Mouse (Mus musculus) G1E (cell line): Measurements from ENCODE around the gene Mtus2. TPM values are rescaled to one million over a fixed set of nuclear protein-coding genes. Genes with fewer than 3 reads are reported as not detected.

Experiments
- ATAC-seq: 2 replicates; pipeline ENCODE4 v1.8.0; 2016; ENCODE audit warnings: mild to moderate bottlenecking; ENCODE audit not compliant: insufficient number of reproducible peaks, poor library complexity, low FRiP score, severe bottlenecking; ENCODE audit errors: extremely low read depth
- DNase-seq: peaks from one replicate; pipeline ENCODE4 v3.0.0; 2012; ENCODE audit warnings: low spot score
- H3K27me3 ChIP-seq: 2 replicates; pipeline ENCODE4 v1.6.1; 2012; ENCODE audit warnings: mild to moderate bottlenecking, low read length, inconsistent platforms; ENCODE audit not compliant: insufficient read depth
- H3K36me3 ChIP-seq: replicated peaks from 2 replicates; pipeline ENCODE3; 2012; ENCODE audit warnings: mild to moderate bottlenecking, inconsistent platforms
- H3K4me1 ChIP-seq: 2 replicates; pipeline ENCODE4 v1.6.1; 2012; ENCODE audit warnings: low read depth, low read length, inconsistent platforms, mixed read lengths; ENCODE audit not compliant: insufficient read depth
- H3K4me3 ChIP-seq: 2 replicates; pipeline ENCODE4 v1.5.1; 2012; ENCODE audit warnings: low read depth, mild to moderate bottlenecking, inconsistent platforms, low read length, moderate library complexity, mixed read lengths
- H3K9me3 ChIP-seq: replicated peaks from 2 replicates; pipeline ENCODE4 v1.6.1; 2012; ENCODE audit warnings: inconsistent platforms
- CTCF ChIP-seq: IDR thresholded peaks from 2 replicates; pipeline ENCODE4 v1.5.1; 2012; ENCODE audit warnings: low read depth, low read length, inconsistent platforms, mixed read lengths
- GATA1 ChIP-seq: IDR thresholded peaks from 2 replicates; pipeline ENCODE4 v1.6.1; 2012; ENCODE audit warnings: borderline replicate concordance, low read length, inconsistent platforms, mixed read lengths
- GATA2 ChIP-seq: IDR thresholded peaks from 2 replicates; pipeline ENCODE4 v1.6.1; 2012; ENCODE audit warnings: low read depth, low read length, inconsistent platforms, borderline replicate concordance
- POLR2AphosphoS5 ChIP-seq: IDR thresholded peaks from 2 replicates; pipeline ENCODE4 v1.6.1; 2012; ENCODE audit warnings: low read depth, low read length, inconsistent platforms; ENCODE audit not compliant: insufficient replicate concordance
- TAL1 ChIP-seq: conservative IDR thresholded peaks from 2 replicates; pipeline ENCODE4 v1.6.1; 2012; ENCODE audit warnings: low read depth, low read length, inconsistent platforms, mixed read lengths
- polyA plus RNA-seq: library from polyadenylated mRNA; stranded (reverse); fragments of >175 nt; gene quantifications from 2 replicates; pipeline ENCODE4 v1.2.3, GENCODE M21; 2012
- total RNA-seq, 2 experiments: library from RNA; stranded (forward) in 1 of 2; stranded (reverse) in 1 of 2; fragments of 200-1000 nt in 1 of 2; fragments of >200 nt in 1 of 2; fragmentation: Nextera tagmentation in 1 of 2; gene quantifications; 2 replicates each; pipeline ENCODE4 v1.2.3; 2014 to 2017

The Mtus2 gene
- total and polyA plus RNA-seq, 3 experiments: 1.1 TPM; not detected in 2

DNA sequence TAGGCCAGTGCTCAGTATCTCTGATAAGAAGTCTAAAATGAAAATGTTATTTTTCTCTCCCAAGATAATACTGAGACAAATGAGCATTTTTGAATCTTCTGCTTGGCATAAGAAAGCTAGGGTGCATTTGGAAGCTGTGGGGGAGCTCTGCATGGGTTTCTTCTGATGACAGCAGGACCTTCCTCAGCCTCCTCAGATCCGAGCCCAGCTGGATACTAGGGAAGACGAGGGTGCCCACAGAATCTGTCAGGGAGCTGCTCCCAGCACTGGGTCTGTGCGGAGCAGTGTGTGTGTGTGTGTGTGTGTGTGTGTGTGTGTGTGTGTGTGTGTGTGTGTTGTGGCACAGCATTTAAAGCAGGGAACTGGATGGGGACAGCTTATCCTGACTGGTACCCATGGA is 130.7 kb downstream of the Mtus2 start:
- ATAC-seq: no peak
- H3K36me3 ChIP-seq: no peaks in the 10 kb centered on the region
- peaks cover 62% of the 10 kb centered on the region for H3K9me3 ChIP-seq
- H3K27me3 ChIP-seq: no peaks in the 10 kb centered on the region
- TF ChIP-seq GATA1 (no peak), POLR2AphosphoS5 (no peak), GATA2 (no peak), TAL1 (no peak), CTCF (no peak)
- no peak overlapping the region for H3K4me3 ChIP-seq
- DNase-seq: no peak
- H3K4me1 ChIP-seq: no peaks in the 10 kb centered on the region

DNA sequence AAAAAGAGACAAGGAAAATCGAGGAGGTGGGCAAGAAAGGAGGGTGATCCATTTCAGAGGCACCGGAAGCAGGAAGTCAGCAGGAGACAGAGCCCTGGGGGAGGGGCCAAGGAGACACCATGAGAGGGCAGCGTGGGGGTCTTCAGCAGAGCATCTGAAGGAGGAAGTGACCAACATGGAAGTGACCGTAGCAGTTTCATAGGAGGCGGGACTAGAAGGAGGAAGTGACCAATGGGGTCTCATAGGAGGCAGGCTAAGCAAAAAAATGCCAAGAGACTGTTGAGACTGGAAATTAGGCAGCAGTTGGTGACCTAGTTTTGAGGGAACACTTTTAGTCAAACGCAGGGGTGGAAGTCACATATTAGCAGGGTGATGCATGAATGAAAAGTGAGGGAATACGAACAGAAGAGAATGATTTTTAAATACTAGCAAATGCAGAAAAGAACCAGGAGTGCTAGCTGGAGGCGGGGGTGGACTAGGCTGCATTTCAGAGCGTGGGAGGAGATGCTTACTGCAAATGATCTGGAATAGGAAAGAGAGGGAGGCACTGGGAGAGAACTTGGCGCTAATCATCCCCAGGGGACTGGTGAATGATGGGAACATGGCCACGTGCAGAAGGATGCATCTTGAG is 133.2 kb downstream of the Mtus2 start:
- no peak overlapping the region for H3K4me3 ChIP-seq
- no peaks in the 10 kb centered on the region for H3K4me1 ChIP-seq
- ATAC-seq (no peak), DNase-seq (no peak)
- TF ChIP-seq GATA1 (no peak), GATA2 (no peak), POLR2AphosphoS5 (no peak), CTCF (no peak), TAL1 (no peak)
- peaks cover 62% of the 10 kb centered on the region for H3K9me3 ChIP-seq
- H3K36me3 ChIP-seq: no peaks in the 10 kb centered on the region
- no peaks in the 10 kb centered on the region for H3K27me3 ChIP-seq

DNA sequence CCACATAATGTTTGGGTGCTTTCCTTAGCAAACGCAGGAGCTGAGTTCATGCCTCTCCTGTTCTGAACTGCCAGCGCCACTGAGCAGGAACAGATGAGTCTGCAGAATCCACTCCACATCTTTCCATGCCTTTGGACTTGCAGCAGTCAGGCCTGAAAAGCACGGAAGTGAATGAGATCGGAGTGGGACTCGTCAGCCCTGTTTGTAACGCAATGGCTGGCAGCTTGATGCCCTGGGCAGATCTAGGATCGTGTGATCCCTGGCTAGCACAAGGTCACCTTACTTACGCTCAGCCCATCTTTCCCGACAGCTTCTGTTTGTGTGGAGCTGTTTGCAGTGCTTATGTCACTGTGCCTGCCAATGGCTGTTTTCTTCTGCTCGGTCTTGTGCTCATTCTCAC is 137.5 kb downstream of the Mtus2 start:
- no peaks in the 10 kb centered on the region for H3K4me1 ChIP-seq
- no peak for TF ChIP-seq TAL1
- no peak for TF ChIP-seq GATA2
- TF ChIP-seq CTCF: no peak
- TF ChIP-seq POLR2AphosphoS5: no peak
- TF ChIP-seq GATA1: no peak
- H3K36me3 ChIP-seq: no peaks in the 10 kb centered on the region
- no peak for ATAC-seq
- no peak for DNase-seq
- peaks cover 59% of the 10 kb centered on the region for H3K9me3 ChIP-seq
- no peak overlapping the region for H3K4me3 ChIP-seq
- H3K27me3 ChIP-seq: no peaks in the 10 kb centered on the region

DNA sequence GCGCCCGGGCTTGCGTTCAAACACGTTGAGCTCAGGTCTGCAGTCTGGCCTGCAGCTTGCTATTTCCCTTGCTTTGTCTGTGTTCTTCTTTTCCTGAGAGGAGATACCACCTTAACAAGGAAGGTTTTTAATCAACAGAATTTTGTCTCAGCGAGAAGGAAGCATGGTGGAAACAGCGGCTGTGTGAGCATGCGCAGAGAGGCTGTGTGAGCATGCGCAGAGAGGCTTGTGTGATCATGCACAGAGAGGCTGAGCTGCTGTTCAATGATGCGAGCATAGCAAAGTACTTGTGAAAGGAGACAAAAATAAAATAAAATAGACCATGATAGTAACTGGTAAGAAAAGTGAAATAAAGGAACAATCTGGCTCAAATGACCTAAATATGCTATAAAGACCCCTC is 142.2 kb downstream of the Mtus2 start:
- no peak for ATAC-seq
- TF ChIP-seq GATA1: no peak
- TF ChIP-seq GATA2: no peak
- no peak for TF ChIP-seq POLR2AphosphoS5
- no peak for TF ChIP-seq CTCF
- TF ChIP-seq TAL1: no peak
- Histone ChIP-seq H3K9me3 (peaks cover 48% of the 10 kb centered on the region), H3K4me1 (no peaks in the 10 kb centered on the region), H3K4me3 (no peak overlapping the region), H3K27me3 (no peaks in the 10 kb centered on the region), H3K36me3 (no peaks in the 10 kb centered on the region)
- no peak for DNase-seq

DNA sequence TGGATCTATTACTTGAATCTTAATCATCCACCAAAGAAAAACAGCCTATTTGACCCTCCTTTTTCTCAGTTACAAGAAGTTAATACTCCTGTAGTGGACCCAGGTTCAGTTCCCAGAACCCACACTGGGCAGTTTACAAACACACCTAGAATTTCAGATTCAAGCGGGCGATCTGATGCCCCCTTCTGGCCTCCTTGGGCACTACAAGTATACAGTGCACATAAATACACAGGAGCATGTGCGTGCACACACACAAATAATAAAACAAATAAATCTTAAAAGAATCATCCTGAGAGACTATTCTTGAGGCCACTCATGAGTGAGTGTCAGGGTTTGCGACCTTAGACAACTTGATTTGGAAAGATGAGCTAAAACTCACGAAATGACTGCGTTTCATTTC is 150.2 kb downstream of the Mtus2 start:
- Histone ChIP-seq H3K4me1 (no peaks in the 10 kb centered on the region), H3K36me3 (no peaks in the 10 kb centered on the region), H3K4me3 (no peak overlapping the region), H3K9me3 (peaks cover 31% of the 10 kb centered on the region), H3K27me3 (no peaks in the 10 kb centered on the region)
- no peak for ATAC-seq
- TF ChIP-seq POLR2AphosphoS5 (no peak), CTCF (no peak)
- DNase-seq: no peak

DNA sequence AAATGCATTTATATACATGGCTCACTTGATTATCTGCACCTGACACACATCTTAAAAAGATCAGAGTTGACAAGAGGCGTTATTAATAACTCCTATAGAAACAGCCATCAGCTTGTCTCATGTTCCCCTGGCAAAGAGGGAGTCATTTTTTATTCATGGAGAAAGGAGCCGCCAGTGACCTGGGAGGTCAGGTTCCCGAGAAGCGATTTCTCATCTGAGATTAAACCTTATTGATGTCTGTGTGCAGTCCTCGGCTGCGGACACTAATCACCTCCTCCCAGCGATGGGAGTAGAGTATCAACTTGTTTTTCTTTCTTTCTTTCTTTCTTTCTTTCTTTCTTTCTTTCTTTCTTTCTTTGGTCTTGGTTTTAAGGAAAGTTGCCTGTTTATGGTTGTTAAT is 150.8 kb downstream of the Mtus2 start:
- no peak for DNase-seq
- peaks cover 33% of the 10 kb centered on the region for H3K9me3 ChIP-seq
- TF ChIP-seq GATA2 (no peak), CTCF (no peak), POLR2AphosphoS5 (no peak), TAL1 (no peak), GATA1 (no peak)
- ATAC-seq: no peak
- H3K27me3 ChIP-seq: no peaks in the 10 kb centered on the region
- no peaks in the 10 kb centered on the region for H3K4me1 ChIP-seq
- no peak overlapping the region for H3K4me3 ChIP-seq
- H3K36me3 ChIP-seq: no peaks in the 10 kb centered on the region

DNA sequence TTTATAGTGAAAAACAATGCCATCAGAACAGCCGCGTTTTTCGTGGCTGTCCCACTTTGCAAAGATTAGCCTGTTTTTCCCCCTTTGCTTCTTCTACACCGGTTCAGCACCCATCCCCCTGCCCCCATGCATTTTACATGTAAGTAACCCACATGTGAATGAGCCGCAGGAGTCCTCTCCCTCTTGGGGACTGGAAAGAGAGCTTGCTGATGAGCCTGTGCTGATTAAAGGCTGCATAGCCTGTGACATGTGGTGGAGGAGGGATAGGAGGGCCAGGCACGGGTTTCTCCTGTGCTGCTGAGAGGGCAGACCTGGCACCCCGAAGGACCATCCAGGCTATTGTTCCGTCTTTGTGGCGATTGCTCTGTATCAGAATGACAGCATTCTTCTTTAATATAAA is 151.2 kb downstream of the Mtus2 start:
- DNase-seq (no peak), ATAC-seq (no peak)
- no peaks in the 10 kb centered on the region for H3K4me1 ChIP-seq
- no peaks in the 10 kb centered on the region for H3K27me3 ChIP-seq
- TF ChIP-seq GATA2: no peak
- no peak for TF ChIP-seq GATA1
- no peak for TF ChIP-seq CTCF
- no peak for TF ChIP-seq POLR2AphosphoS5
- TF ChIP-seq TAL1: no peak
- H3K4me3 ChIP-seq: no peak overlapping the region
- H3K9me3 ChIP-seq: peaks cover 32% of the 10 kb centered on the region
- H3K36me3 ChIP-seq: no peaks in the 10 kb centered on the region
